Mouse (Mus musculus) hindbrain, embryonic 11.5 days (tissue): ENCODE measurements around the gene Prr3. TPM values are rescaled to one million over a fixed set of nuclear protein-coding genes. Genes with fewer than 3 reads are reported as not detected.
"Not testable (repeated sequence)": the region's sequence is repeated elsewhere in the genome, so short reads cannot be mapped to it uniquely, and the experiment has no call there.

Source experiments
- ATAC-seq: fragments of 200-750 bp; cut with Nextera tagmentation; 2 replicates; pipeline ENCODE4 v1.8.0; 2017; ENCODE audit warnings: mild to moderate bottlenecking, moderate TSS enrichment, moderate library complexity; ENCODE audit not compliant: low FRiP score
- DNase-seq: peaks from one replicate; pipeline ENCODE4 v3.0.0-alpha.2; 2015; ENCODE audit warnings: low spot score
- H3K27ac ChIP-seq: fragments of 300-500 bp; sonication (generic); 2 replicates; pipeline ENCODE4 v1.5.1; 2014; ENCODE audit warnings: mild to moderate bottlenecking, low read depth, low read length
- H3K27me3 ChIP-seq: fragments of 300-500 bp; sonication (generic); 2 replicates; pipeline ENCODE4 v1.6.1; 2014; ENCODE audit warnings: mild to moderate bottlenecking, low read length, moderate library complexity, mixed read lengths; ENCODE audit not compliant: control insufficient read depth, insufficient read depth
- H3K36me3 ChIP-seq: fragments of 300-500 bp; sonication (generic); 2 replicates; pipeline ENCODE4 v1.6.1; 2014; ENCODE audit warnings: mild to moderate bottlenecking, low read length, moderate library complexity, mixed read lengths; ENCODE audit not compliant: control insufficient read depth, insufficient read depth
- H3K4me1 ChIP-seq: fragments of 300-500 bp; sonication (generic); replicated peaks from 2 replicates; pipeline ENCODE4 v1.6.1; 2014; ENCODE audit warnings: low read length, mixed read lengths; ENCODE audit not compliant: control insufficient read depth, insufficient read depth
- H3K4me2 ChIP-seq: fragments of 300-500 bp; sonication (generic); replicated peaks from 2 replicates; pipeline ENCODE4 v1.6.1; 2014; ENCODE audit warnings: mild to moderate bottlenecking, low read depth, low read length
- H3K4me3 ChIP-seq: fragments of 300-500 bp; sonication (generic); 2 replicates; pipeline ENCODE4 v1.5.1; 2014; ENCODE audit warnings: low read depth, low read length
- H3K9ac ChIP-seq: fragments of 300-500 bp; sonication (generic); 2 replicates; pipeline ENCODE4 v1.6.1; 2014; ENCODE audit warnings: low read depth, low read length
- H3K9me3 ChIP-seq: fragments of 300-500 bp; sonication (generic); 2 replicates; pipeline ENCODE4 v1.6.1; 2016; ENCODE audit warnings: low read length; ENCODE audit not compliant: control insufficient read depth
- WGBS: fragments of 180-500 bp; shearing (Covaris S2); extraction: QIAGEN DNeasy Blood & Tissue Kit; methylation state at CpG from one replicate; pipeline ENCODE4 v1.1.7; 2014; 5-methylcytosine and 5-hydroxymethylcytosine counted together
- polyA plus RNA-seq: library from polyadenylated mRNA; unstranded; fragments of >200 nt; fragmentation: Nextera tagmentation; extraction: Ambion mirVana; gene quantifications from 2 replicates; pipeline ENCODE4 v1.2.1, GENCODE M21; 2014

Gene Prr3
- polyA plus RNA-seq, 1 experiment from 2014 or later: 39.6 TPM

GRCm38 (mm10) chr17:36021309-36021708 is 41.3 kb upstream of the Prr3 start:
- H3K27ac ChIP-seq: no peak overlapping the region
- H3K27me3 ChIP-seq: no peaks in the 10 kb centered on the region
- no peaks in the 10 kb centered on the region for H3K9me3 ChIP-seq
- H3K4me2 ChIP-seq: no peak overlapping the region
- H3K9ac ChIP-seq: no peak overlapping the region
- H3K36me3 ChIP-seq: no peaks in the 10 kb centered on the region
- WGBS: 96% methylated on average over 1 of the region's 1 CpGs
- H3K4me3 ChIP-seq: no peak overlapping the region
- DNase-seq: no peak
- no peak for ATAC-seq
- H3K4me1 ChIP-seq: no peaks in the 10 kb centered on the region

GRCm38 (mm10) chr17:36020191-36021073 is 40.4 kb upstream of the Prr3 start, which contains the start of gene H2-T24:
Gene H2-T24, minus strand, starts transcription at chr17:36020560.
- Histone ChIP-seq H3K4me1 (no peaks in the 10 kb centered on the region), H3K36me3 (no peaks in the 10 kb centered on the region), H3K4me2 (no peak within 1 kb of the TSS), H3K9ac (no peak within 1 kb of the TSS), H3K4me3 (no peak within 1 kb of the TSS), H3K9me3 (no peaks in the 10 kb centered on the region), H3K27ac (no peak within 1 kb of the TSS), H3K27me3 (no peaks in the 10 kb centered on the region)
- WGBS: 48% methylated on average over 15 of the region's 15 CpGs
- DNase-seq: peak; percentile 22
- no peak for ATAC-seq

GRCm38 (mm10) chr17:36019519-36019918 is 39.5 kb upstream of the Prr3 start:
- H3K4me1 ChIP-seq: no peaks in the 10 kb centered on the region
- H3K4me2 ChIP-seq: no peak overlapping the region
- no peak overlapping the region for H3K9ac ChIP-seq
- no peaks in the 10 kb centered on the region for H3K9me3 ChIP-seq
- no peaks in the 10 kb centered on the region for H3K36me3 ChIP-seq
- no peaks in the 10 kb centered on the region for H3K27me3 ChIP-seq
- H3K4me3 ChIP-seq: no peak overlapping the region
- DNase-seq: no peak
- no peak overlapping the region for H3K27ac ChIP-seq
- WGBS: 72% methylated on average over 3 of the region's 3 CpGs
- no peak for ATAC-seq

- Histone ChIP-seq H3K27ac (no peak overlapping the region), H3K36me3 (no peaks in the 10 kb centered on the region), H3K4me1 (no peaks in the 10 kb centered on the region), H3K27me3 (no peaks in the 10 kb centered on the region), H3K9ac (no peak overlapping the region), H3K4me3 (no peak overlapping the region), H3K9me3 (no peaks in the 10 kb centered on the region), H3K4me2 (no peak overlapping the region)
- ATAC-seq (no peak), DNase-seq (no peak)
- WGBS: 73% methylated on average over 2 of the region's 2 CpGs
Measured at GRCm38 (mm10) chr17:36018979-36019378, 38.9 kb upstream of the Prr3 start.

GRCm38 (mm10) chr17:36017046-36017445 is 37.0 kb upstream of the Prr3 start:
- 95% methylated on average over 5 of the region's 5 CpGs for WGBS
- H3K27me3 ChIP-seq: no peaks in the 10 kb centered on the region
- no peak overlapping the region for H3K4me3 ChIP-seq
- no peak for ATAC-seq
- H3K9me3 ChIP-seq: no peaks in the 10 kb centered on the region
- H3K4me1 ChIP-seq: no peaks in the 10 kb centered on the region
- no peaks in the 10 kb centered on the region for H3K36me3 ChIP-seq
- H3K9ac ChIP-seq: no peak overlapping the region
- H3K27ac ChIP-seq: no peak overlapping the region
- H3K4me2 ChIP-seq: no peak overlapping the region
- no peak for DNase-seq

GRCm38 (mm10) chr17:36014977-36015376 is 34.9 kb upstream of the Prr3 start:
- 96% methylated on average over 5 of the region's 5 CpGs for WGBS
- H3K4me1 ChIP-seq: no peaks in the 10 kb centered on the region
- no peak overlapping the region for H3K4me3 ChIP-seq
- no peaks in the 10 kb centered on the region for H3K9me3 ChIP-seq
- ATAC-seq (no peak), DNase-seq (no peak)
- H3K36me3 ChIP-seq: no peaks in the 10 kb centered on the region
- H3K9ac ChIP-seq: no peak overlapping the region
- H3K27ac ChIP-seq: no peak overlapping the region
- no peak overlapping the region for H3K4me2 ChIP-seq
- H3K27me3 ChIP-seq: no peaks in the 10 kb centered on the region

GRCm38 (mm10) chr17:36004409-36004808 is 24.4 kb upstream of the Prr3 start:
- DNase-seq: not testable (repeated sequence)

GRCm38 (mm10) chr17:36003331-36003730 is 23.3 kb upstream of the Prr3 start:
- no peaks in the 10 kb centered on the region for H3K9me3 ChIP-seq
- H3K4me3 ChIP-seq: no peak overlapping the region
- WGBS: 96% methylated on average over 7 of the region's 7 CpGs

More at GRCm38 (mm10) chr17:36004409-36004808, 24.4 kb upstream of the Prr3 start:
- not testable (repeated sequence) for H3K36me3 ChIP-seq, H3K9me3 ChIP-seq, H3K27ac ChIP-seq, H3K27me3 ChIP-seq, H3K9ac ChIP-seq, ATAC-seq, H3K4me3 ChIP-seq, H3K4me1 ChIP-seq, H3K4me2 ChIP-seq
- WGBS: 96% methylated on average over 7 of the region's 7 CpGs

GRCm38 (mm10) chr17:36001966-36002365 is 21.9 kb upstream of the Prr3 start:
- no peaks in the 10 kb centered on the region for H3K9me3 ChIP-seq
- 97% methylated on average over 6 of the region's 6 CpGs for WGBS
- no peaks in the 10 kb centered on the region for H3K36me3 ChIP-seq
- no peaks in the 10 kb centered on the region for H3K4me1 ChIP-seq
- H3K27me3 ChIP-seq: no peaks in the 10 kb centered on the region
- ATAC-seq: no peak
- H3K27ac ChIP-seq: no peak overlapping the region
- H3K4me3 ChIP-seq: no peak overlapping the region
- no peak overlapping the region for H3K4me2 ChIP-seq
- no peak for DNase-seq
- no peak overlapping the region for H3K9ac ChIP-seq

More at GRCm38 (mm10) chr17:36003331-36003730, 23.3 kb upstream of the Prr3 start:
- no peak overlapping the region for H3K9ac ChIP-seq
- DNase-seq: no peak
- H3K36me3 ChIP-seq: no peaks in the 10 kb centered on the region
- H3K27ac ChIP-seq: no peak overlapping the region
- H3K4me1 ChIP-seq: no peaks in the 10 kb centered on the region
- no peak overlapping the region for H3K4me2 ChIP-seq
- H3K27me3 ChIP-seq: no peaks in the 10 kb centered on the region
- no peak for ATAC-seq
